Mouse (Mus musculus): Measurements from ENCODE around the gene Spag9. TPM values are rescaled to one million over a fixed set of nuclear protein-coding genes. Genes with fewer than 3 reads are reported as not detected.

The Spag9 gene
- total RNA-seq, 2 experiments from 2014 or later = 232 to 235 TPM

- intact Hi-C loops (cut with DNase I) = no loop called here
- no peak for DNase-seq
Measured at GRCm38 (mm10) chr11:94173726-94174146, 177.8 kb downstream of the Spag9 start.

- intact Hi-C loops (cut with DNase I) = no loop called here
- DNase-seq = no peak
Measured at GRCm38 (mm10) chr11:94175288-94175687, 179.4 kb downstream of the Spag9 start.

Other genes with a start within 250 kb of the Spag9 start
- 10 to 100 TPM; 32.2 to 32.9 TPM for gene Utp18, start 110.3 kb upstream of the Spag9 start, total RNA-seq (2021)
- gene Mbtd1, start 110.2 kb upstream of the Spag9 start, total RNA-seq (2021) = 10 to 100 TPM; 45.4 to 55.8 TPM
- 100 to 1,000 TPM; 317 to 378 TPM for gene Nme2, start 39.8 kb upstream of the Spag9 start, total RNA-seq (2021)
- 100 to 1,000 TPM; 188 to 195 TPM for gene Gm20390, start 27.8 kb upstream of the Spag9 start, total RNA-seq (2021)
- gene Nme1, start 27.6 kb upstream of the Spag9 start, total RNA-seq (2021) = 100 to 1,000 TPM; 110 to 115 TPM
- 10 to 100 TPM; 27.3 to 28.3 TPM for gene Tob1, start 215.4 kb downstream of the Spag9 start, total RNA-seq (2021)
- gene Wfikkn2, start 249.9 kb downstream of the Spag9 start, total RNA-seq (2021) = 1 to 10 TPM; 1.0 to 1.8 TPM

All from left cerebral cortex, postnatal 4 days (tissue).